Mouse (Mus musculus) intestine, embryonic 15.5 days (tissue): ENCODE results near the gene Pick1. TPM values are rescaled to one million over a fixed set of nuclear protein-coding genes. Genes with fewer than 3 reads are reported as not detected.

Source experiments
- ATAC-seq: fragments of 200-750 bp; cut with Nextera tagmentation; 2 replicates; pipeline ENCODE4 v1.8.0; 2017; ENCODE audit warnings: moderate TSS enrichment, moderate library complexity
- H3K27ac ChIP-seq: fragments of 300-500 bp; sonication (generic); 2 replicates; pipeline ENCODE4 v1.5.1; 2015; ENCODE audit warnings: mild to moderate bottlenecking, inconsistent platforms
- H3K27me3 ChIP-seq: fragments of 300-500 bp; sonication (generic); replicated peaks from 2 replicates; pipeline ENCODE4 v1.6.1; 2015; ENCODE audit warnings: inconsistent platforms
- H3K36me3 ChIP-seq: fragments of 300-500 bp; sonication (generic); 2 replicates; pipeline ENCODE4 v1.6.1; 2015; ENCODE audit warnings: inconsistent platforms
- H3K4me1 ChIP-seq: fragments of 300-500 bp; sonication (generic); replicated peaks from 2 replicates; pipeline ENCODE4 v1.6.1; 2015; ENCODE audit warnings: inconsistent platforms
- H3K4me2 ChIP-seq: fragments of 300-500 bp; sonication (generic); replicated peaks from 2 replicates; pipeline ENCODE4 v1.6.1; 2015; ENCODE audit warnings: mild to moderate bottlenecking, inconsistent platforms
- H3K4me3 ChIP-seq: fragments of 300-500 bp; sonication (generic); replicated peaks from 2 replicates; pipeline ENCODE4 v1.5.1; 2015; ENCODE audit warnings: inconsistent platforms
- H3K9ac ChIP-seq: fragments of 300-500 bp; sonication (generic); 2 replicates; pipeline ENCODE4 v1.6.1; 2015; ENCODE audit warnings: inconsistent platforms
- H3K9me3 ChIP-seq: fragments of 300-500 bp; sonication (generic); 2 replicates; pipeline ENCODE4 v1.6.1; 2016; ENCODE audit warnings: inconsistent platforms
- WGBS: fragments of 180-500 bp; shearing (Covaris S2); methylation state at CpG from one replicate; pipeline ENCODE4 v1.1.7; 2015; 5-methylcytosine and 5-hydroxymethylcytosine counted together
- polyA plus RNA-seq: library from polyadenylated mRNA; unstranded; fragments of >200 nt; fragmentation: Nextera tagmentation; extraction: Ambion mirVana; gene quantifications from 2 replicates; pipeline ENCODE4 v1.2.1, GENCODE M21; 2015

Gene Pick1
- 44.2 and 50.1 TPM in 2 replicates for polyA plus RNA-seq

- Histone ChIP-seq H3K4me1 (peaks cover 7% of the 10 kb centered on the region; the same call in 1 of the 2 replicates), H3K36me3 (no peaks in the 10 kb centered on the region), H3K4me2 (peak within 1 kb of the TSS; percentile 91), H3K27ac (peak within 1 kb of the TSS; percentile 98), H3K9ac (peak within 1 kb of the TSS; percentile 81), H3K27me3 (no peaks in the 10 kb centered on the region), H3K9me3 (no peaks in the 10 kb centered on the region), H3K4me3 (peak within 1 kb of the TSS; percentile 78)
- ATAC-seq: peak; percentile 92
- under 1% methylated on average over 51 of the region's 51 CpGs for WGBS
These were observed at the start of gene Pick1, which contains the start of gene Gm49486 for GRCm38 (mm10) chr15:79229058-79229821. Gene Pick1 (plus strand): TSS chr15:79229173. Gene Gm49486 (plus strand): TSS chr15:79229391.

GRCm38 (mm10) chr15:79185213-79185612, 43.8 kb upstream of the Pick1 start:
- Histone ChIP-seq H3K27ac (no peak overlapping the region), H3K9me3 (no peaks in the 10 kb centered on the region), H3K4me3 (no peak overlapping the region), H3K9ac (no peak overlapping the region), H3K4me2 (no peak overlapping the region), H3K36me3 (no peaks in the 10 kb centered on the region), H3K4me1 (no peaks in the 10 kb centered on the region), H3K27me3 (no peaks in the 10 kb centered on the region)
- ATAC-seq: no peak
- WGBS: 49% methylated on average over 10 of the region's 10 CpGs

GRCm38 (mm10) chr15:79187819-79188218, 41.2 kb upstream of the Pick1 start:
- H3K9me3 ChIP-seq: no peaks in the 10 kb centered on the region
- no peaks in the 10 kb centered on the region for H3K36me3 ChIP-seq
- no peaks in the 10 kb centered on the region for H3K27me3 ChIP-seq
- H3K4me1 ChIP-seq: 0 out of 2 replicates have a peak, but pooled peaks cover 3% of the 10 kb centered on the region
- no peak overlapping the region for H3K4me2 ChIP-seq
- 86% methylated on average over 8 of the region's 8 CpGs for WGBS
- no peak overlapping the region for H3K9ac ChIP-seq
- no peak overlapping the region for H3K4me3 ChIP-seq
- no peak for ATAC-seq
- H3K27ac ChIP-seq: no peak overlapping the region

DNA sequence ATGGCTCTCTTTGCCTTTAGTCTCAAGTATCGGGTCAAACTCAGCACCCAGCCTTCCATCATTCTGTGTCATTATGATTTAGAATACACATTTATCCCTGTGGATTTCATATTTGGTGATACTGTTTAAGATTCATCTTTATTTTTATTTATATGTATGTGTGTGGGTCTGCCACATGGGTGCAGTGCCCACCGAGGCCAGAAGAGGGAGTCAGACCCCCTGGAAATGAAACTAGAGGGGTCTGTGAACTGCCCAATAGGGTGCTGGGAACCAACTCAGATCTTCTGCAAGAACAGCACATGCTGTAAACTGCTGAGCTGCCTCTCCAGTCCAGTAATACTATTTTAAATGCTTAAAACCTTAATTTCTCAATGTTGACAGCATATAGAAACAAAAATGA, 37.5 kb upstream of the Pick1 start:
- Histone ChIP-seq H3K36me3 (no peaks in the 10 kb centered on the region), H3K27me3 (no peaks in the 10 kb centered on the region), H3K9ac (no peak overlapping the region), H3K27ac (no peak overlapping the region), H3K4me2 (no peak overlapping the region), H3K4me3 (no peak overlapping the region), H3K9me3 (no peaks in the 10 kb centered on the region), H3K4me1 (0 out of 2 replicates have a peak, but pooled peaks cover 11% of the 10 kb centered on the region)
- 97% methylated on average over 2 of the region's 2 CpGs for WGBS
- no peak for ATAC-seq

DNA sequence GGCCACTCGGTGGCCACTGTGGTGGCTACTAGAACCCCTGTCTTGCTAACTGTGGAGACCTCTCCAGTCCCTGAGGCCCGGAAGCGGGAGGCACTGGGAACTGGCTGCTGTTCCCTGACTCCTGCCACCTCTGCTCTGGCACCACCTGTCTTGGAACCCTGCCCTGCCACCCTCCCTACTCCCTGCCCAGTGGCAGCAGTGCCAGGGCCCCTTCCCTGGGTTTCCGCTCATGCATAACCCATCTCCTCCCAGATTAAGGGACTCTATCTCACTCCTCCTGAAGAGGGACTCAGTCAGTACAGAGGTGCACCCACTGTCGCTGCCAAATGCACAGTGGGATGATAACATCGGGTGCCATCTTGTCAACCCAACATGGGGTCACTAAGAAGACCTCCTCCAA, 36.5 kb upstream of the Pick1 start:
- H3K9me3 ChIP-seq: no peaks in the 10 kb centered on the region
- no peaks in the 10 kb centered on the region for H3K36me3 ChIP-seq
- 0 out of 2 replicates have a peak, but pooled peaks cover 11% of the 10 kb centered on the region for H3K4me1 ChIP-seq
- 89% methylated on average over 6 of the region's 6 CpGs for WGBS
- no peak overlapping the region for H3K27ac ChIP-seq
- H3K4me2 ChIP-seq: no peak overlapping the region
- no peak for ATAC-seq
- H3K9ac ChIP-seq: no peak overlapping the region
- H3K27me3 ChIP-seq: no peaks in the 10 kb centered on the region
- no peak overlapping the region for H3K4me3 ChIP-seq

DNA sequence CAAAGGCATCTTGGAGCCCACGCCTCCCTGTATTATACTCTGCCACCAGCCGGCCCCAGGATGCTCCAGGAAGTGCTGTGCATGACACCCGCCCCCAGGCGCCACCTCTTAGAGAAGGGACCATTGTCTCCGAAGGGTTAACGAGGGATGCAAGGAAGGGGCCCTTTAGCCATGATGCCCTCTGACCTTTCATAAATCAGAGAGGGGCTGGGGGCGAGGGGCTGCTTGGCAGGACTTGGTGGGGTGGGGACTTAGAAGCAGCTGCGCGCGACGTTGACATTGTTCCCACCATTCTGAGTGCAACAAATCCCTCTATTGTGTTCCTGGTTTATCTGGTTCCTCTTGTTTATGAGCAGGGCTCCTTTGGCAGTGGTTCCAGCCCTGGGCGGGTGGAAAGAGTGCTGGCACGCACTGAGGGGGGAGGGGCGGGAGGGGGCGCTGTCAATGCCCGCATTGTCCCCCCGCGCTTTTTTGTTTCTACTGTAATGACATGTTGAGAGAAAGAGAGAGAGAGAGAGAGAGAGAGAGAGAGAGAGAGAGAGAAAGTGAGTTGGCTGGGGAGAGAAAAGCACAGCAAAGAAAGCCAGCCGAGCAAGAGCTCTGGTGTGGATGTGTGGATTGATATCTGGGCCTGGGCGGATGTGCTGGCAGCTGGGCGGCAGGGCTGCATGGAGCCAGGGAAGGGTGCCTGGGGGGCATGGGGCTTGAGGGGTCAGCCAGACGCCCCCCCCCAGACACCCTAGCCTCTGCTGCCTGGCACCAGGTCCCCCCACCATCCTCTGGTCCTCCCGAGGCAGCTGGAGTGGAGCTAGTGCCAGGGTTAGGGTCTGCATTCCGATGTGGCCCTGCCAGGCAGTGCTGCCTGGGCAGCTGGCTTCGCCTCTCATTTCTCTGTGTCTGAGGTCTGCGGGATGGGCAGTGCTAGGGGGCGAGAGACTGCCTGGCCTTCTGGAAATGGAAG, 35.8 kb upstream of the Pick1 start:
- WGBS: 42% methylated on average over 27 of the region's 27 CpGs
- no peaks in the 10 kb centered on the region for H3K27me3 ChIP-seq
- H3K9me3 ChIP-seq: no peaks in the 10 kb centered on the region
- H3K4me2 ChIP-seq: peak overlapping the region; percentile 28
- H3K4me1 ChIP-seq: 0 out of 2 replicates have a peak, but pooled peaks cover 11% of the 10 kb centered on the region
- no peaks in the 10 kb centered on the region for H3K36me3 ChIP-seq
- no peak overlapping the region for H3K4me3 ChIP-seq
- 0 out of 2 replicates have a peak overlapping the region, but pooled peaks have one; percentile 27 for H3K27ac ChIP-seq
- peak; percentile 61 for ATAC-seq
- no peak overlapping the region for H3K9ac ChIP-seq

DNA sequence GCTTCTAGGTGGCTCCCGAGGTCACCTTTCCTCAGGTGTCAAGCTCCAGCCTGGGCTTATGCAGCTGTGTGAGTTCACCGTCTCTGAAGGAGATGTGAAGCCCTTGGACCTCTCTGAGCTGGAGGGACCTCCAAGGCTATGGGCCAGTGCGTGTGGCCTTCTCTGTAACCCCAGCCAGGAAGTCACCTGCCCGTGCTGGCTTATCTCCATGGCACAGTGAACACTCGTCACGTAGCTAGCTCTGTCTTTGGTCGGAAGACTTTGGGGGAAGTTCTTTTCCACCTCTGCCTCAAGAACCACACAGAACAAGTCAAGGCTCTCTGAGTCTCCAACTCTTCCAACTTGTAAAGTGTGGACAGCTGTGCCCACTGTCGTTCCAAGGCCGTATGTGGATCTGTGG, 34.9 kb upstream of the Pick1 start:
- H3K9me3 ChIP-seq: no peaks in the 10 kb centered on the region
- H3K4me3 ChIP-seq: no peak overlapping the region
- peak overlapping the region; percentile 15; the same call in 1 of the 2 replicates for H3K27ac ChIP-seq
- H3K36me3 ChIP-seq: no peaks in the 10 kb centered on the region
- no peak overlapping the region for H3K4me2 ChIP-seq
- no peak overlapping the region for H3K9ac ChIP-seq
- H3K27me3 ChIP-seq: no peaks in the 10 kb centered on the region
- H3K4me1 ChIP-seq: 0 out of 2 replicates have a peak, but pooled peaks cover 11% of the 10 kb centered on the region
- no peak for ATAC-seq
- WGBS: 74% methylated on average over 9 of the region's 9 CpGs

DNA sequence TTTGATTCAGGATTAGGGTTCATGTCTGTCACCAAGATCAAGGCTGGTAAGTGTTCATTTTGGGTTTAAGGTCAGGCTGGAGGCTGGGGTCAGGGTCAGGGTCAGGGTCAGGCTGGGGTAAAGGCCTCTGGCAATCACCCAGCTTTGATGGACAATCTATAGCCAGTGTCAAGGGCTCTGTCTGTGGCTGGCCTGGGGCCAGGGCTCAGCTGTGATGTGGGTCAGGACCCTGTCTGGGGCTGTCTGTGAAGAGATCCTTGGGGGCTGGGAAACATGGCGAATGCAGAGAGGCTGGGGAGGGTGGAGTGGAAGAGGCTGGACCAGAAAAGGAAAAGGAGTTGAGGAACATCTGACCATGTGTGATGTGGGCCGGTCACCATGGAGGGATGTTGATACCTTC, 34.0 kb upstream of the Pick1 start:
- Histone ChIP-seq H3K4me3 (no peak overlapping the region), H3K27ac (no peak overlapping the region), H3K4me2 (no peak overlapping the region), H3K4me1 (0 out of 2 replicates have a peak, but pooled peaks cover 11% of the 10 kb centered on the region), H3K9me3 (no peaks in the 10 kb centered on the region), H3K36me3 (no peaks in the 10 kb centered on the region), H3K27me3 (no peaks in the 10 kb centered on the region), H3K9ac (no peak overlapping the region)
- ATAC-seq: no peak
- WGBS: 72% methylated on average over 2 of the region's 2 CpGs

DNA sequence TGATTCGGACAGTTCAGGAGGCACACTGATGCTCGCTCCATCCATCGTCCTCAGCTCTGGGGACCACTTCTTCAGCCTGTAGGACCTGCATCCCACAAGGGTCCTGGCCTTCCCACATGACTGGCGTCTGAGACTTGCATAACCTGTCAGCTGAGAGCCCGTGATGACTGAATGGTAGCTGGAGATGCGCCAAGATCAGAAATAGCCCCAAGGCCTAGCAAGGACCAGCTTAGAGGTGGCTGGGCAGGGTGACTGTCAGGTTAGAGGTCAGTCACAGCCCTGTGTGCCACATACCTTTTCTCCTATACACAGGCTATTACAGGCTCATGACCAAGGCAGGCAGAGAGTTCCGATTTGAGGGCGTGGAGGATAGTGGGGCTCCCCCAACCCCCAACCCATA, 33.5 kb upstream of the Pick1 start:
- Histone ChIP-seq H3K4me2 (no peak overlapping the region), H3K27ac (no peak overlapping the region), H3K9me3 (no peaks in the 10 kb centered on the region), H3K4me3 (no peak overlapping the region), H3K9ac (no peak overlapping the region), H3K27me3 (no peaks in the 10 kb centered on the region), H3K4me1 (0 out of 2 replicates have a peak, but pooled peaks cover 11% of the 10 kb centered on the region), H3K36me3 (no peaks in the 10 kb centered on the region)
- 79% methylated on average over 8 of the region's 8 CpGs for WGBS
- no peak for ATAC-seq

DNA sequence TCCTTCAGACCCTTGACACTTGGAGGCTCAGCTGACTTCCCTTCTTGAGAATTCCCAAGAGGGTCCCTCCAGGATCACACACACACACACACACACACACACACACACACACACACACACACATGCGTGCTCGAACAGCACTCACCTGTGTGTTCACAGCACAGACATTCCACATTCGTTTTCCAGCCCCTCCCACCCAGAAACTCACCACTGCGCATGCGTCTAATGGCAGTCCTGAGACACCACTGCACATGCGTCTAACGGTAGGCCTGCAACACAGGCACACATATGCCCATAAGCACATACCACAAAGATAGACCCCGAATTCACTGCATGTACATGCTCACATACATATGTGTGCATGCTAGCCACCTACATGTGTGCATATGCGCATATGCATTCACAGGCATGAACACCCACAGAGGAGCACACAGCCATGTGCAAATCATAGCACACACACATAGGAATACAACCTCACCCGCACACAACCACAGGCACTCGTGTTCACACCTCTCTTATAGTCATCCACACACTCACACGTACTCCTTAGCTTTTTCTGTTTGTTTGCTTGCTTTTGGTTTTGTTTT, 29.5 kb upstream of the Pick1 start:
- Histone ChIP-seq H3K4me3 (no peak overlapping the region), H3K27ac (no peak overlapping the region), H3K4me2 (no peak overlapping the region), H3K36me3 (no peaks in the 10 kb centered on the region), H3K9me3 (no peaks in the 10 kb centered on the region), H3K9ac (no peak overlapping the region), H3K27me3 (no peaks in the 10 kb centered on the region), H3K4me1 (0 out of 2 replicates have a peak, but pooled peaks cover 7% of the 10 kb centered on the region)
- 90% methylated on average over 12 of the region's 12 CpGs for WGBS
- ATAC-seq: no peak

DNA sequence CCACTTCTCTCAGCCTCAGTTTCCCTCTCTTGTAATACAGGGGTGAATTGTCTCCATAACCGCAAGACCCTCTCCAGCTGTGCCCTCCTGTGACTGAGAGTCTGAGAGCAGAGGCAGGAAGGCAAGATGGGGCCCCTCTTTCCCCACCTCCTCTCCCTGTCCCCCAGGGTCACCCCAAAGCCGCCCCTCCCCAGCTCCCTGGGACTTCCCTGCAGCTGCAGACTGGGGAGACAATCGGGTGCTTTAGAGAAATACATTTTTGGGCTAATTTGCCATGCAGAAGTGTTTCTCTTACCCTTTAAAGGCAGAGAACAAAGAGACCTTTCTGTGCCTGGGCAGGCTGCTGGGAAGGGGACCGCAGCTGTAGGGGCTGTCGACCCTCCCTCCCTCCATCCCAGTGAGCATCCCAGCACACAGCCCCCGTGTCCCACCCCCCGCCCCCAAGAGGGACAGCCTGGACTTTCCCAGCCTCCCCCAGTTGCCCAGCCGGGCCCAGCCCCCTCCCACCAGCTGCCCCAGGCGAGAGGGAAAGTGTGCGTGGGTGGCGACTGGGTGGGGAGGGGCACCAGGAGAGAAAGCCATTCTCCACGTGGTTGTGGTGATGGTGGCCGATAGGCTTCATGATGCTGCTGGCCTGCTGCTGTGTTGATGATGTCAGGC, 27.4 kb upstream of the Pick1 start:
- Histone ChIP-seq H3K36me3 (no peaks in the 10 kb centered on the region), H3K9me3 (no peaks in the 10 kb centered on the region), H3K4me1 (0 out of 2 replicates have a peak, but pooled peaks cover 7% of the 10 kb centered on the region), H3K27ac (no peak overlapping the region), H3K27me3 (no peaks in the 10 kb centered on the region), H3K4me2 (no peak overlapping the region), H3K4me3 (no peak overlapping the region), H3K9ac (no peak overlapping the region)
- ATAC-seq: peak; percentile 56; the same call in 1 of the 2 replicates
- WGBS: 24% methylated on average over 13 of the region's 13 CpGs
